Mouse (Mus musculus): ENCODE data around the gene Hist1h2ah.
"Not testable (repeated sequence)": the region's sequence is repeated elsewhere in the genome, so short reads cannot be mapped to it uniquely, and the experiment has no call there.

- not testable (repeated sequence) for TF ChIP-seq POLR2A (IDR thresholded peaks at IDR 0.05; ENCODE audit: insufficient read depth, low read depth, low read length); CTCF (IDR thresholded peaks at IDR 0.05); EP300 (IDR thresholded peaks at IDR 0.05; ENCODE audit: insufficient read depth, low read depth, low read length)
These were observed 48.8 kb upstream of the Hist1h2ah start, which contains the start of gene Vmn1r188 for GRCm38 (mm10) chr13:22084140-22084539.
